Mouse (Mus musculus) forebrain, embryonic 15.5 days (tissue): ENCODE measurements around the gene Slc46a2. TPM values are rescaled to one million over a fixed set of nuclear protein-coding genes. Genes with fewer than 3 reads are reported as not detected.
A peak's percentile ranks its signal among the peaks of the same experiment; 100 is the strongest.

Experiments used
- ATAC-seq: fragments of 200-750 bp; cut with Nextera tagmentation; replicated peaks from 2 replicates; pipeline ENCODE4 v1.8.0; 2017; ENCODE audit warnings: mild to moderate bottlenecking, moderate TSS enrichment, moderate library complexity
- H3K27ac ChIP-seq: fragments of 300-500 bp; sonication (generic); replicated peaks from 2 replicates; pipeline ENCODE4 v1.5.1; 2015; ENCODE audit warnings: mild to moderate bottlenecking, inconsistent platforms
- H3K27me3 ChIP-seq: fragments of 300-500 bp; sonication (generic); 2 replicates; pipeline ENCODE4 v1.6.1; 2015; ENCODE audit warnings: inconsistent platforms
- H3K36me3 ChIP-seq: fragments of 300-500 bp; sonication (generic); 2 replicates; pipeline ENCODE4 v1.6.1; 2015; ENCODE audit warnings: mild to moderate bottlenecking, inconsistent platforms
- H3K4me1 ChIP-seq: fragments of 300-500 bp; sonication (generic); 2 replicates; pipeline ENCODE4 v1.6.1; 2015; ENCODE audit warnings: inconsistent platforms
- H3K4me2 ChIP-seq: fragments of 300-500 bp; sonication (generic); replicated peaks from 2 replicates; pipeline ENCODE4 v1.6.1; 2015; ENCODE audit warnings: mild to moderate bottlenecking, inconsistent platforms
- H3K4me3 ChIP-seq: fragments of 300-500 bp; sonication (generic); 2 replicates; pipeline ENCODE4 v1.5.1; 2015; ENCODE audit warnings: mild to moderate bottlenecking, inconsistent platforms
- H3K9ac ChIP-seq: fragments of 300-500 bp; sonication (generic); replicated peaks from 2 replicates; pipeline ENCODE4 v1.6.1; 2015; ENCODE audit warnings: mild to moderate bottlenecking, inconsistent platforms
- H3K9me3 ChIP-seq: fragments of 300-500 bp; sonication (generic); 2 replicates; pipeline ENCODE4 v1.6.1; 2016; ENCODE audit warnings: inconsistent platforms
- WGBS: fragments of 180-500 bp; shearing (Covaris S2); methylation state at CpG from one replicate; pipeline ENCODE4 v1.1.7; 2015; ENCODE audit warnings: mixed read lengths; 5-methylcytosine and 5-hydroxymethylcytosine counted together
- polyA plus RNA-seq: library from polyadenylated mRNA; unstranded; fragments of >200 nt; fragmentation: Nextera tagmentation; extraction: Ambion mirVana; gene quantifications from 2 replicates; pipeline ENCODE4 v1.2.1, GENCODE M21; 2015

Gene Slc46a2
- polyA plus RNA-seq, 1 experiment from 2014 or later, result 0.09 TPM

GRCm38 (mm10) chr4:59887011-59887410 is 27.8 kb downstream of the Slc46a2 start:
- WGBS, result 90% methylated on average over 5 of the region's 5 CpGs
- Histone ChIP-seq H3K9ac (no peak overlapping the region), H3K4me2 (no peak overlapping the region)

GRCm38 (mm10) chr4:59886281-59886680 is 28.6 kb downstream of the Slc46a2 start:
- Histone ChIP-seq H3K27ac (no peak overlapping the region), H3K4me2 (no peak overlapping the region), H3K9me3 (no peaks in the 10 kb centered on the region), H3K4me1 (no peaks in the 10 kb centered on the region), H3K36me3 (peaks cover 5% of the 10 kb centered on the region; the same call in 1 of the 2 replicates), H3K9ac (no peak overlapping the region), H3K4me3 (no peak overlapping the region), H3K27me3 (no peaks in the 10 kb centered on the region)
- 89% methylated on average over 6 of the region's 6 CpGs for WGBS
- no peak for ATAC-seq

More at GRCm38 (mm10) chr4:59887011-59887410, 27.8 kb downstream of the Slc46a2 start:
- H3K27me3 ChIP-seq, result no peaks in the 10 kb centered on the region
- H3K4me3 ChIP-seq, result no peak overlapping the region
- peaks cover 5% of the 10 kb centered on the region; the same call in 1 of the 2 replicates for H3K36me3 ChIP-seq
- no peak overlapping the region for H3K27ac ChIP-seq
- no peaks in the 10 kb centered on the region for H3K9me3 ChIP-seq
- no peaks in the 10 kb centered on the region for H3K4me1 ChIP-seq
- ATAC-seq, result no peak

GRCm38 (mm10) chr4:59884136-59884696 is 30.6 kb downstream of the Slc46a2 start:
- no peak for ATAC-seq
- H3K9me3 ChIP-seq, result no peaks in the 10 kb centered on the region
- no peaks in the 10 kb centered on the region for H3K27me3 ChIP-seq
- H3K27ac ChIP-seq, result no peak overlapping the region
- H3K4me2 ChIP-seq, result no peak overlapping the region
- no peak overlapping the region for H3K4me3 ChIP-seq
- no peaks in the 10 kb centered on the region for H3K4me1 ChIP-seq
- H3K9ac ChIP-seq, result no peak overlapping the region
- 90% methylated on average over 6 of the region's 6 CpGs for WGBS
- peaks cover 5% of the 10 kb centered on the region; the same call in 1 of the 2 replicates for H3K36me3 ChIP-seq

DNA sequence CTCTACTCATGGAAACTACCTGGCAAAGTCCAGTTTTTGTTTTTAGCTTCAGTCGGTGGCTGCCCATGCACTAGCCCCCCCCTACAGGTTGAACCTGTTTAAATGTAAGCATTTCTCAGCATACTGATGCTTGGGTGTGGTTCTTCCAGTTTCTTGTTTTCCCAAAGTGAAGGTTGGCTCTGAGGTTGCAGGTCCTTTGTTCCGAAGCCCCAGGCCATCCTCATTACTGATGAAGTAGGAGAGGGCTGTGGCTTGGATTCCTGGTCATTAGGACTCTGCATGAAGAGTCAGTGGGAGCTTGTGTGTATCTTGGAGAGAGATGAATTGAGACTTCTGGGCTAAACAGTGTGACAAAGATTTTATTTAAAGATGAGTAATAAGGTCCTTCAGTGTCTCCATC is 33.6 kb downstream of the Slc46a2 start:
- Histone ChIP-seq H3K4me2 (no peak overlapping the region), H3K36me3 (peaks cover 1% of the 10 kb centered on the region; the same call in 1 of the 2 replicates)

GRCm38 (mm10) chr4:59880725-59881124 is 34.1 kb downstream of the Slc46a2 start:
- 94% methylated on average over 5 of the region's 5 CpGs for WGBS
- H3K27ac ChIP-seq, result no peak overlapping the region
- no peaks in the 10 kb centered on the region for H3K27me3 ChIP-seq
- H3K4me3 ChIP-seq, result no peak overlapping the region
- H3K9ac ChIP-seq, result no peak overlapping the region
- ATAC-seq, result no peak
- peaks cover 3% of the 10 kb centered on the region; the same call in 1 of the 2 replicates for H3K4me1 ChIP-seq
- no peaks in the 10 kb centered on the region for H3K36me3 ChIP-seq
- H3K9me3 ChIP-seq, result no peaks in the 10 kb centered on the region
- H3K4me2 ChIP-seq, result no peak overlapping the region

More for the DNA sequence above, 33.6 kb downstream of the Slc46a2 start:
- Histone ChIP-seq H3K27me3 (no peaks in the 10 kb centered on the region), H3K4me1 (peaks cover 3% of the 10 kb centered on the region; the same call in 1 of the 2 replicates), H3K9ac (no peak overlapping the region), H3K4me3 (no peak overlapping the region), H3K9me3 (no peaks in the 10 kb centered on the region), H3K27ac (no peak overlapping the region)
- WGBS, result 84% methylated on average over 2 of the region's 2 CpGs
- no peak for ATAC-seq

GRCm38 (mm10) chr4:59879444-59879843 is 35.4 kb downstream of the Slc46a2 start:
- H3K4me3 ChIP-seq, result no peak overlapping the region
- H3K9me3 ChIP-seq, result no peaks in the 10 kb centered on the region
- peaks cover 3% of the 10 kb centered on the region; the same call in 1 of the 2 replicates for H3K4me1 ChIP-seq
- H3K36me3 ChIP-seq, result no peaks in the 10 kb centered on the region
- no peak overlapping the region for H3K9ac ChIP-seq
- no peaks in the 10 kb centered on the region for H3K27me3 ChIP-seq
- H3K27ac ChIP-seq, result no peak overlapping the region
- no peak for ATAC-seq
- H3K4me2 ChIP-seq, result no peak overlapping the region
- WGBS, result 35% methylated on average over 3 of the region's 3 CpGs

- H3K36me3 ChIP-seq, result no peaks in the 10 kb centered on the region
- H3K4me3 ChIP-seq, result no peak overlapping the region
- H3K9ac ChIP-seq, result no peak overlapping the region
- no peak overlapping the region for H3K4me2 ChIP-seq
- H3K4me1 ChIP-seq, result peaks cover 3% of the 10 kb centered on the region; the same call in 1 of the 2 replicates
- H3K27me3 ChIP-seq, result no peaks in the 10 kb centered on the region
- 86% methylated on average over 8 of the region's 8 CpGs for WGBS
- H3K27ac ChIP-seq, result no peak overlapping the region
- ATAC-seq, result no peak
- H3K9me3 ChIP-seq, result no peaks in the 10 kb centered on the region
Observed at GRCm38 (mm10) chr4:59878595-59878994, 36.3 kb downstream of the Slc46a2 start.

DNA sequence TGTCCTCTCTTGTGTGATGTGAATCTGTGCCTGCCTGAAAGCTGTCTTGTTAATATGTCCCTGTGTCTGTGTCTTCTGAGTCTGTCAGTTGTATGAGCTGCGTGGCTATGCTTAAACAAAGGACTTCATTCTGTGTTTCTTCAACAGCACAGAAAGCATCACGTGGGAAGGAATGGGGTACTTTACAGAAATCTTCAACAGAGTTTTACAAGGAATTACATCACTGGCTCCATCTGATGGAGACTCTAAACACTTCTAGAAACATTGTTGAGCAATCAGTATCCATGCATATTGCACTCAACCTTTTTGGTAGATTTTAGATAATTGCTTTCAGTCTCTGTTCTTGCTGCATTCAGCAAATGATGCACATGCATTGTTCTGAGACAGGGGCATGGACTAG is 37.8 kb downstream of the Slc46a2 start:
- no peak; the same call in 1 of the 2 replicates for ATAC-seq
- WGBS, result 38% methylated on average over 2 of the region's 2 CpGs
- Histone ChIP-seq H3K4me3 (no peak overlapping the region), H3K36me3 (no peaks in the 10 kb centered on the region), H3K9me3 (no peaks in the 10 kb centered on the region), H3K4me2 (no peak overlapping the region), H3K27ac (no peak overlapping the region), H3K27me3 (no peaks in the 10 kb centered on the region), H3K4me1 (peaks cover 3% of the 10 kb centered on the region; the same call in 1 of the 2 replicates), H3K9ac (no peak overlapping the region)

DNA sequence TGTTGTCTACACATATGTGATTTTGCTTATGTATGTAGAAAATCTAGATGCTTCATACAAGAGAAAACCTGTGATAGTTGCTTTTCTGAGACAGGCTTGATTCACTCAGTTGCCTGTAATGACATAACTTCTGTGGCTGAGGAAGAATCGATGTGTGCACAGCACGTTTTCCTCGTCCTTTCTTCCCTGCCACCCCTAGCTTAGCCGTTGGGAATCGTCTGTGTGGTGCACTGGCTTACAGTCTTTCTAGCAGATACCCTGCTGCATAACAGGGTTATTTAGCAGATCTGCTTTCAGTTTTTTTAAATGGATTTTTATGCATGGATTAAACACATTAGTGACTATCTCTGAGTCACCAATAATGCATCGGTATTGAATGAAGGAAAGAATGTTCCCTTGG is 38.3 kb downstream of the Slc46a2 start:
- Histone ChIP-seq H3K9ac (no peak overlapping the region), H3K27me3 (no peaks in the 10 kb centered on the region), H3K4me3 (no peak overlapping the region), H3K27ac (no peak overlapping the region), H3K4me2 (no peak overlapping the region), H3K36me3 (no peaks in the 10 kb centered on the region), H3K4me1 (peaks cover 3% of the 10 kb centered on the region; the same call in 1 of the 2 replicates), H3K9me3 (no peaks in the 10 kb centered on the region)
- WGBS, result 60% methylated on average over 6 of the region's 6 CpGs
- no peak; the same call in 1 of the 2 replicates for ATAC-seq

DNA sequence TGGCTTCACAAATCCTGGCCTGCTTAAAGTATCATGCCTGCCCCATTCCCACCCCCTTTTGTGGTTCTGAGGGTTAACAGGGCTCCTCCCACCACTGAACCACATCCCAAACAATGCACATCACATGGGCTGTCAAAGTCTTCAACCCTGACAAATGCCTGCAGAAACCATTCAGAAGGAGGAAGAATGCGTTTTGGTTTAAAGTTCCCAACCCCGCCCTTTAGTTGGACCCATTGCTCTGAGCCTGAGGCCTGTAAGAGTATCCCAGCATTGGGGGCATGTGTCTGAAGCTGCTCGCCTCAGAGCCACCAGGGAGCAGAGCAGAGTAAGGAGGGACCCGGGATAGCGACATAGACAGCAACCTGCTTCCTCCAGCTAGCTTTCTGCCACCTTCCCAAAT is 41.0 kb downstream of the Slc46a2 start:
- Histone ChIP-seq H3K27ac (no peak overlapping the region), H3K9ac (no peak overlapping the region), H3K4me1 (peaks cover 23% of the 10 kb centered on the region), H3K4me2 (no peak overlapping the region), H3K9me3 (no peaks in the 10 kb centered on the region), H3K36me3 (no peaks in the 10 kb centered on the region), H3K27me3 (no peaks in the 10 kb centered on the region), H3K4me3 (no peak overlapping the region)
- ATAC-seq, result no peak
- WGBS, result 42% methylated on average over 5 of the region's 5 CpGs

DNA sequence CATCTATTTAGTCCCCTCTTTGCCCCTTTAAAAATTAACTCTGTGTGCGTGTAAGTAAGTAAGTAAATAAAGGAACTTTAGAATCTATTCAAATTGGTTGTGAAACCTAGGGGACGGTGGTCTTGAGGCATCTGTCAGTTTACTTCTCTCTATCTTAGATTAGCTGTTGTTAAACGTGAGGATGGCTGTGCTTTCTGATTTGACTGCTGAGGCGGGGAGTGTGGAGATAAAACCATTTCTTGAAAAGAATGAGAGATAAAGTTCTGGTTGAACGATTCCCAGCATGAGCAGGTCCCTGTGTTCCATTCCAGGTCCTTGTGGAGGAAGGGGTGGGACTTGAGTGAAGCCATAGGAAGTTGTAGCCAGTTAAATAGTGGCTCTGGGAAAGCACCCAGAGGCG is 41.6 kb downstream of the Slc46a2 start:
- WGBS, result 33% methylated on average over 6 of the region's 6 CpGs
- H3K9me3 ChIP-seq, result no peaks in the 10 kb centered on the region
- H3K27ac ChIP-seq, result no peak overlapping the region
- H3K4me2 ChIP-seq, result no peak overlapping the region
- no peaks in the 10 kb centered on the region for H3K27me3 ChIP-seq
- H3K36me3 ChIP-seq, result no peaks in the 10 kb centered on the region
- peaks cover 23% of the 10 kb centered on the region for H3K4me1 ChIP-seq
- H3K9ac ChIP-seq, result no peak overlapping the region
- H3K4me3 ChIP-seq, result no peak overlapping the region
- no peak for ATAC-seq

DNA sequence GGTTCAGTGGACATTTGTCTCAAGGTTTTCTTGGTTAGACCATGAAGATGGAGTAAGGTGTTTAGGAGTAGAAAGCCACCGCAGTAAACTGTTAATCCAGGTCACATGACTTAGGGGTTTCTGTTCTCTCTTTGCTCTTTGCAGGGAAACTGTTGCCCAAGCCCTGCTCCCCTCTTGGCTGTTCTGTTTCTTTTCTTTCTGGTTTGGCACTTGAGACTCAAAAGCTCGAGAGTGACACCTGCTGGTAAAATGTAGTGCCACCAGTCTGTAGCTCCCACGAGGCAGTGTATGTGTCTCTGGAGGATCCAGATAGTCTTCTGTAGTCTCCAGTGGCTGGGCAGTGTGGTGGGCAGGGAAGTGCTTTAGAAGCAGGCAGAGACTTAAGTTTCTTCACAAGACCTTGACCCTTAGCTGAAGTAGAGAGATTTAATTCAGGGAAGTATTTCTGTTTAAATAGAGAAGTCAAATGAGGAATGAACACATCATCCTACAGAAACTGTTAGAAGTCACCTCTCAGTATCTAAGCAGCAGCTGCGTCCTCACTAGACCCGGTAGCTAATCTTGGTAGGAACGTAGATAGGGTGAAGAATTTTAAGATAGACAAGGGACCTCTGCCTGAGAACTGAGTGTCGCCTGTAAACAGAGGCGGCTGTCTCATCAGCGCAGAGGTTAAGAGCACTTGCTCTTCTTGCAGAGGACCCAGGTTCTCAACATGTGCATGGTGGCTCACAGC is 43.8 kb downstream of the Slc46a2 start:
- no peak overlapping the region for H3K4me3 ChIP-seq
- ATAC-seq, result peak; percentile 75
- H3K4me1 ChIP-seq, result peaks cover 20% of the 10 kb centered on the region
- no peak overlapping the region for H3K9ac ChIP-seq
- no peaks in the 10 kb centered on the region for H3K9me3 ChIP-seq
- H3K27ac ChIP-seq, result no peak overlapping the region
- H3K4me2 ChIP-seq, result no peak overlapping the region
- H3K27me3 ChIP-seq, result no peaks in the 10 kb centered on the region
- no peaks in the 10 kb centered on the region for H3K36me3 ChIP-seq
- 63% methylated on average over 9 of the region's 9 CpGs for WGBS
